Mouse (Mus musculus) liver, embryonic 14.5 days (tissue): ENCODE data around the gene Zfp977. TPM values are rescaled to one million over a fixed set of nuclear protein-coding genes. Genes with fewer than 3 reads are reported as not detected.
"Not testable (repeated sequence)": the region's sequence is repeated elsewhere in the genome, so short reads cannot be mapped to it uniquely, and the experiment has no call there.

Experiments used
- ATAC-seq: fragments of 200-750 bp; cut with Nextera tagmentation; 2 replicates; pipeline ENCODE4 v1.8.0; 2017; ENCODE audit warnings: moderate number of reproducible peaks, mild to moderate bottlenecking, moderate library complexity; ENCODE audit not compliant: insufficient read depth
- DNase-seq, 3 experiments: peaks; one replicate each; pipeline ENCODE4 v3.0.0-alpha.2; 2012 to 2013; ENCODE audit warnings: low read depth in 3 of 3, low spot score in 3 of 3
- H3K27ac ChIP-seq: fragments of 300-500 bp; sonication (generic); 2 replicates; pipeline ENCODE4 v1.5.1; 2014; ENCODE audit warnings: moderate library complexity, mild to moderate bottlenecking, control low read depth, inconsistent platforms
- H3K27me3 ChIP-seq: fragments of 300-500 bp; sonication (generic); 2 replicates; pipeline ENCODE4 v1.6.1; 2014; ENCODE audit warnings: mild to moderate bottlenecking, low read length, moderate library complexity; ENCODE audit not compliant: control insufficient read depth, insufficient read depth
- H3K36me3 ChIP-seq: fragments of 300-500 bp; sonication (generic); replicated peaks from 2 replicates; pipeline ENCODE4 v1.6.1; 2014; ENCODE audit warnings: low read depth; ENCODE audit not compliant: control insufficient read depth, insufficient read depth
- H3K4me1 ChIP-seq, 2 experiments: fragments of 200-500 bp in 1 of 2; fragments of 300-500 bp in 1 of 2; sonication (generic) in 1 of 2; replicated peaks; 2 replicates each; pipeline ENCODE4 v1.6.1; 2012 to 2014; ENCODE audit warnings: antibody characterized with exemption in 1 of 2, inconsistent platforms in 1 of 2, low read length in 1 of 2; ENCODE audit not compliant: control insufficient read depth in 2 of 2, insufficient read depth in 2 of 2
- H3K4me2 ChIP-seq: fragments of 300-500 bp; sonication (generic); 2 replicates; pipeline ENCODE4 v1.6.1; 2014; ENCODE audit warnings: low read depth, mild to moderate bottlenecking, control low read depth, moderate library complexity
- H3K4me3 ChIP-seq, 2 experiments: fragments of 200-500 bp in 1 of 2; fragments of 300-500 bp in 1 of 2; sonication (generic) in 1 of 2; 2 replicates each; pipeline ENCODE4 v1.5.1; 2012 to 2014; ENCODE audit warnings: low read depth in 2 of 2, low read length in 2 of 2, mild to moderate bottlenecking in 2 of 2, control low read depth in 1 of 2, inconsistent platforms in 1 of 2, moderate library complexity in 1 of 2; ENCODE audit not compliant: insufficient read depth in 1 of 2
- H3K9ac ChIP-seq: fragments of 300-500 bp; sonication (generic); replicated peaks from 2 replicates; pipeline ENCODE4 v1.6.1; 2014; ENCODE audit warnings: mild to moderate bottlenecking, control low read depth, moderate library complexity
- H3K9me3 ChIP-seq: fragments of 300-500 bp; sonication (generic); 2 replicates; pipeline ENCODE4 v1.6.1; 2016; ENCODE audit warnings: low read length, mixed read lengths; ENCODE audit not compliant: control insufficient read depth
- CTCF ChIP-seq: IDR thresholded peaks from 2 replicates; pipeline ENCODE4 v1.5.1; 2016; ENCODE audit warnings: antibody characterized with exemption, low read depth, control low read depth
- EP300 ChIP-seq: IDR thresholded peaks from 2 replicates; pipeline ENCODE4 v1.6.1; 2016; ENCODE audit warnings: antibody characterized with exemption, low read depth
- WGBS: fragments of 180-500 bp; shearing (Covaris S2); extraction: QIAGEN DNeasy Blood & Tissue Kit; methylation state at CpG from one replicate; pipeline ENCODE4 v1.1.7; 2014; ENCODE audit not compliant: insufficient replicate concordance; 5-methylcytosine and 5-hydroxymethylcytosine counted together
- microRNA-seq: library from miRNA; unstranded; fragments of <30 nt; microRNA quantifications from one replicate; pipeline ENCODE4, GENCODE M21; 2016
- polyA plus RNA-seq, 2 experiments: library from polyadenylated mRNA; depleted of rRNA in 1 of 2; stranded (reverse) in 1 of 2; unstranded in 1 of 2; fragments of >200 nt; fragmentation: Nextera tagmentation in 1 of 2; extraction: Ambion mirVana in 1 of 2; gene quantifications; 2 replicates each; pipeline versions ENCODE4 v1.2.1 to v1.2.3; 2012 to 2014

Zfp977 gene
- polyA plus RNA-seq (2012; rRNA removed) (0.08 and 0.09 TPM in 2 replicates), polyA plus RNA-seq (2014; fragmentation: Nextera tagmentation; extraction: Ambion mirVana) (0.39 and 0.42 TPM in 2 replicates)

DNA sequence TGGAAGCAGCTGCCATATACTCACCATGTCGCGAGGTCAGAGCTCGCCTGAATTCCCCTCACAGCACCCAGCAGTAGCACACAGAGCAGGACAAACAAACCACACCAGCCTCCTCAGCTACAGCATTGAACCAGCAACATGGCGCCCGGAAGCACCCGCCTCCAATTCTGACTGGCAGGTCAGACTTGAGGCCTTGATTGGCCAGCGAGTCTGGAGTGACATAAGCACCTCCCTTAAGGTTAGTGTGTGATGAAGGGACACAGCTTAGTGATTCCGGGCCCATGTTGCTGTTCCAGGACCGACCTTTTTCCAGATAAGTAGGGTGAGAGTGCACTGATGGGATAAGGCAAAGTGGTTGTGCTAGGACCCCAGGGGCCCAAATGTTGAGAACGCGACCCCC, at the start of gene Zfp977:
Zfp977 (minus strand) TSS at position 135 of the 400 bp plus-strand sequence.
- WGBS = 74% methylated on average over 11 of the region's 11 CpGs
- not testable (repeated sequence) for H3K27ac ChIP-seq, H3K9ac ChIP-seq, ATAC-seq, H3K4me1 ChIP-seq, H3K9me3 ChIP-seq, H3K27me3 ChIP-seq, H3K4me3 ChIP-seq, H3K36me3 ChIP-seq, DNase-seq, H3K4me2 ChIP-seq

DNA sequence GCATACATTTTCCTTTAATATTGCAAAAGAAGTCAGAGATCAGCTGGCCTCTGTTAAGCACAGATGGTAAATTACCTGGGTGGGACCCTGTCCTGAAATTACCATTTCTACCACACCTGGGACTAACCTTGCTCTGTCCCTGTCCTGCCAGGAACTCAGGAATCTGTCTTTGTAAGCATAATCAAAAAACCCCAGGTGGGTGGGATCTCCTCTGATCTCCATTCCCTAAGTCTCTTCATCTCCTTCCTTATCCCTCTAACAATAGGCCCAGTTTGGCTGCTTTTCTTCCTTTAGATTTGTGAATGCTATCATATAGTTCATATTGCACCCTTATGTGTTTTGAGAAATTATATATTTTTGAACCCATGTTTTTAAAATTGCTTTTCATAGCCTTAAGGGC, 38.7 kb upstream of the Zfp977 start:
- H3K4me3 ChIP-seq, H3K27ac ChIP-seq, H3K4me1 ChIP-seq, H3K36me3 ChIP-seq, ATAC-seq, H3K4me2 ChIP-seq, H3K9me3 ChIP-seq, DNase-seq, H3K27me3 ChIP-seq, H3K9ac ChIP-seq: not testable (repeated sequence)

DNA sequence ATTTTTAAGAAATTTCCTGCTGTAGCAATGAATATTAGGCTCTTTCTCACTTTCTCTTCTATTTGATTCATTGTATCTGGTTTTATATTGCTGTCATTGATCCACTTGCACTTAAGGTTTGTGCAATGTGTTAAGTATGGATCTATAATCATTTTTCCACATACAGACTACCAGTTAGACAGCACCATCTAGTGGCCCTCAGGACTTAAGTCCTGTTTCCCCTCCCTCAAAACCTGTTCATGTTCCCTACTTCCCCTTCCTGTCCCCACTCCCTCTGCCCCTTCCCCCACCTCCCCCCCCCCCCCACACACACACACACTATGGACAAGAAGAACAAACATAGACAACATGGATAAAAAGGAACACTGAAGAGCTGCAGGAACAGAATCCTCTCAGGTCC, 3.3 kb upstream of the Zfp977 start:
- H3K4me2 ChIP-seq, H3K27ac ChIP-seq, H3K36me3 ChIP-seq, H3K9ac ChIP-seq, H3K9me3 ChIP-seq, DNase-seq, H3K4me1 ChIP-seq, ATAC-seq, H3K4me3 ChIP-seq, H3K27me3 ChIP-seq: not testable (repeated sequence)

DNA sequence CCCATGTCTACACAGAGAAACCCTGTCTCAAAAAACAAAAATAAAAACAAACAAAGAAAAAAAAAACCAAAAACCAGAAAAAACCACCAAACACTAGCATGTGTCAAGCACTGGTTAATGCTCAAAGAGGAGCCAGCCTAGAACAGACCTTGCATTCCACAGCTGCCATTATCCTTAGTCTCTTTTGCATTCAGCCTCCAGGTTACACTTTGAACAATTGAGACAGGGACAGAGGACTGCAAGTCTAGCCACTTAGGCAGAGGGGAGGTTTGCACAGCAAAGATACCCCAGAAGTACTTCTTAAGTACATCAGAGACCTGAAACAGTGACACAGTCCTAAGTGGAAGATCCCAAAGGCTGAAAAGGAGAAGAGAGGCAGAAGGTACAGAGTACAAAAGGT, 1.0 kb downstream of the Zfp977 start:
- not testable (repeated sequence) for H3K27me3 ChIP-seq, H3K27ac ChIP-seq, H3K4me3 ChIP-seq, H3K4me1 ChIP-seq, H3K4me2 ChIP-seq, H3K9ac ChIP-seq, H3K36me3 ChIP-seq, ATAC-seq, DNase-seq, H3K9me3 ChIP-seq

DNA sequence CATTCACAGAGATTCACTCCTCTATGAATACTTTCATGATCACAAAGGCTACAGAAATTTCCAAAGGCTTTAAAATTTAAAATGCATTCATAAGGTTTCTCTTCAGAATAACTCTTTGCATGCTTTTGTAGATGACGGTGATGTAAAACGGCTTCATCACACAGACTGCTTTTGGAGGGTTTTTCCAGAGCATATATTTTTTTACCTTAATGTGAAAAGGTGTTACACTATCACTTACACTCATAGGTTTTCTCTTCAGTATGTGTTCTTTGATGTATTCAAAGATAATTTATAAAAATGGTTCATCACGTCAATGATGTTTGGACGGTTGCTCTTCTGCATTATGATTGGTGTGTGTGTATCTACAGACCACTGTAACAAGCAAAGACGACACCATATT, 13.9 kb downstream of the Zfp977 start, which contains the start of gene Gm21028:
Gm21028 (minus strand) TSS at position 101 of the 400 bp plus-strand sequence.
- ATAC-seq = no peak
- no peak for DNase-seq
- WGBS = 63% methylated on average over 5 of the region's 5 CpGs
- H3K36me3 ChIP-seq = no peaks in the 10 kb centered on the region
- no peak within 1 kb of the TSS for H3K4me3 ChIP-seq
- H3K4me2 ChIP-seq = no peak within 1 kb of the TSS
- no peaks in the 10 kb centered on the region for H3K9me3 ChIP-seq
- H3K9ac ChIP-seq = no peak within 1 kb of the TSS
- no peaks in the 10 kb centered on the region for H3K4me1 ChIP-seq
- no peaks in the 10 kb centered on the region for H3K27me3 ChIP-seq
- no peak within 1 kb of the TSS for H3K27ac ChIP-seq
- no peak for TF ChIP-seq CTCF

DNA sequence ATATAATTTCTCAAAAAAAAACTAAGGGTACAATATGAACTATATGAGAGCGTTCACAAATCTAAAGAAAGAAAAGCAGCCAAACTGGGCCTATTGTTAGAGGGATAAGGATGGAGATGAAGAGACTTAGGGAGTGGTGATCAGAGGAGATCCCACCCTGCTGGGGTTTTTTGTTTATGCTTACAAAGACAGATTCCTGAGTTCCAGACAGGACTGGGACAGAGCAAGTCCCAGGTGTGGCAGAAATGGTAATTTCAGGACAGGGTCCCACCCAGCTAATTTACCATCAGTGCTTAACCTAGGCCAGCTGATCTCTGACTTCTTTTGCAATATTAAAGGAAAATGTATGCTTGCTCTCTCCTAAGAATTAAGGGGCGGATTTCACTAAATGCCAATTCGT, 40.6 kb downstream of the Zfp977 start:
- no peaks in the 10 kb centered on the region for H3K36me3 ChIP-seq
- DNase-seq (no peak), ATAC-seq (no peak)
- H3K4me2 ChIP-seq = no peak overlapping the region
- 56% methylated on average over 3 of the region's 3 CpGs for WGBS
- H3K4me3 ChIP-seq = no peak overlapping the region
- H3K27me3 ChIP-seq = no peaks in the 10 kb centered on the region
- TF ChIP-seq EP300 = no peak
- no peak for TF ChIP-seq CTCF
- H3K27ac ChIP-seq = no peak overlapping the region
- no peak overlapping the region for H3K9ac ChIP-seq
- H3K4me1 ChIP-seq = no peaks in the 10 kb centered on the region
- H3K9me3 ChIP-seq = no peaks in the 10 kb centered on the region

Small RNA genes within 50 kb of the gene (microRNA-seq; reads per million reads assigned to microRNA genes)
- not detected for gene Gm24938

Other genes starting within 250 kb of the Zfp977 start
- gene 4933421I07Rik, start 144.4 kb downstream of the Zfp977 start, polyA plus RNA-seq (2012; rRNA removed) = not detected in 2 replicates
- gene 4933421I07Rik, start 144.4 kb downstream of the Zfp977 start, polyA plus RNA-seq (2014; fragmentation: Nextera tagmentation; extraction: Ambion mirVana) = not detected in 2 replicates
- gene Zfp141, start 86.8 kb downstream of the Zfp977 start, polyA plus RNA-seq (2012; rRNA removed) = 2.8 and 3.1 TPM in 2 replicates
- gene Zfp141, start 86.8 kb downstream of the Zfp977 start, polyA plus RNA-seq (2014; fragmentation: Nextera tagmentation; extraction: Ambion mirVana) = 2.7 TPM in 2 replicates
- not detected in 2 replicates for gene Gm21028, start 14.0 kb downstream of the Zfp977 start, polyA plus RNA-seq (2012; rRNA removed)
- gene Gm21028, start 14.0 kb downstream of the Zfp977 start, polyA plus RNA-seq (2014; fragmentation: Nextera tagmentation; extraction: Ambion mirVana) = not detected in 2 replicates
- 0.45 and 0.92 TPM in 2 replicates for gene Zfp976, start 50.0 kb upstream of the Zfp977 start, polyA plus RNA-seq (2012; rRNA removed)
- 0.24 and 0.61 TPM in 2 replicates for gene Zfp976, start 50.0 kb upstream of the Zfp977 start, polyA plus RNA-seq (2014; fragmentation: Nextera tagmentation; extraction: Ambion mirVana)
- 0.53 and 0.80 TPM in 2 replicates for gene Zfp975, start 100.2 kb upstream of the Zfp977 start, polyA plus RNA-seq (2012; rRNA removed)
- 1.1 and 2.1 TPM in 2 replicates for gene Zfp975, start 100.2 kb upstream of the Zfp977 start, polyA plus RNA-seq (2014; fragmentation: Nextera tagmentation; extraction: Ambion mirVana)
- not detected in 2 replicates for gene Gm17067, start 134.5 kb upstream of the Zfp977 start, polyA plus RNA-seq (2012; rRNA removed)
- gene Gm17067, start 134.5 kb upstream of the Zfp977 start, polyA plus RNA-seq (2014; fragmentation: Nextera tagmentation; extraction: Ambion mirVana) = not detected in 2 replicates
- gene Vmn2r62, start 201.0 kb upstream of the Zfp977 start, polyA plus RNA-seq (2012; rRNA removed) = not detected in 2 replicates
- gene Vmn2r62, start 201.0 kb upstream of the Zfp977 start, polyA plus RNA-seq (2014; fragmentation: Nextera tagmentation; extraction: Ambion mirVana) = not detected in 2 replicates